Comparison of ENCODE assay signal across 8 mouse cellular contexts in the genomic region with DNA sequence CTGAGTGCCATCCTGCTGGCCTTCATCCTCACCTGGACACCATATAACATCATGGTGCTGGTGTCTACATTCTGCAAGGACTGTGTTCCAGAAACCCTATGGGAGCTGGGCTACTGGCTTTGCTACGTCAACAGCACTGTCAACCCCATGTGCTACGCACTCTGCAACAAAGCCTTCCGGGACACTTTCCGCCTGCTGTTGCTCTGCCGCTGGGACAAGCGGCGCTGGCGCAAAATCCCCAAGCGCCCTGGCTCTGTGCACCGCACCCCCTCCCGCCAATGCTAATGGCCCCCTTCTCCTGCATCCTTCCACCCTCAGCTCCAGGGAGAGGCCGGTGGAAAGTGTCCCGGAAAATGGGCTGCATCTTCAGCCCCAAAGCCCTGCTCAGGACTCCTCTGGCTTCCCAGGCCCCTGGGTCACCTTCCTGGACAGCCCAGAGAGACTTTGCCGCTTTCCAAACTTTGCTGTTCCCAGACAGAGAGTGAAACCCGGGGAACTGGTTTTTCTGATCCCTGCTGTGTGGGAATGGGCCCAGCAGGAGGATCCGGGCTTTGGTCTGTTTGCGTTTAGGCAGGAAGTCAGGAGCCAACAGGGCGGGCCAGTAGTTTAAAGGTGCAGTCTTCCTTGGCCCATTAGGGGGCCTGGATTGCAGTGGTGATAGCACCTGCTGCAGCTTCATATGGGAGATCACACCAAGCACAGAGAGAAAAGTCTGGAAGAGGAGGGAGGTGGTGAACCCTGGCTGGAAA. TPM values are rescaled to one million over a fixed set of nuclear protein-coding genes. Genes with fewer than 3 reads are reported as not detected.
DNase-seq lines count a peak whose midpoint lies in the region; ATAC-seq lines count a peak whose summit lies in the region.

No protein-coding gene starts in this region.

- no peak overlapping the region for H3K4me2 ChIP-seq in hindbrain, embryonic 16.5 days (ENCODE audit: low read length)

- peaks cover 6% of the 10 kb centered on the region; the same call in 1 of the 2 replicates for H3K27me3 ChIP-seq in hindbrain, embryonic 10.5 days (ENCODE audit: insufficient read depth, poor library complexity, severe bottlenecking)
- H3K27me3 ChIP-seq in hindbrain, embryonic 16.5 days (replicated peaks; ENCODE audit: control insufficient read depth, insufficient read depth, low read length) = no peaks in the 10 kb centered on the region

- H3K4me3 ChIP-seq in hindbrain, embryonic 10.5 days = no peak overlapping the region
- no peak overlapping the region for H3K4me3 ChIP-seq in hindbrain, embryonic 16.5 days (ENCODE audit: low read length)

- WGBS in hindbrain, embryonic 10.5 days = 24% methylated on average over 18 of the region's 18 CpGs
- WGBS in hindbrain, embryonic 16.5 days = 28% methylated on average over 18 of the region's 18 CpGs

- no peaks in the 10 kb centered on the region for H3K36me3 ChIP-seq in hindbrain, embryonic 10.5 days
- no peaks in the 10 kb centered on the region for H3K36me3 ChIP-seq in hindbrain, embryonic 16.5 days (ENCODE audit: control insufficient read depth, insufficient read depth, low read length)

- no peak overlapping the region for H3K9ac ChIP-seq in hindbrain, embryonic 16.5 days (ENCODE audit: low read depth, low read length)

- H3K9me3 ChIP-seq in hindbrain, embryonic 10.5 days = no peaks in the 10 kb centered on the region
- H3K9me3 ChIP-seq in hindbrain, embryonic 16.5 days (ENCODE audit: control insufficient read depth, low read length) = no peaks in the 10 kb centered on the region

- peaks cover 20% of the 10 kb centered on the region for H3K4me1 ChIP-seq in hindbrain, embryonic 10.5 days (replicated peaks)
- no peaks in the 10 kb centered on the region for H3K4me1 ChIP-seq in hindbrain, embryonic 16.5 days (ENCODE audit: control insufficient read depth, insufficient read depth, low read depth, low read length)

- peak overlapping the region; percentile 29 for H3K27ac ChIP-seq in hindbrain, embryonic 10.5 days
- no peak overlapping the region for H3K27ac ChIP-seq in hindbrain, embryonic 16.5 days (ENCODE audit: low read depth, low read length)

- DNase-seq in hindbrain, embryonic 10.5 days (ENCODE audit: low spot score) = no peak
- peak; percentile 80 for DNase-seq in gonadal fat pad, adult 2 months (ENCODE audit: low read depth)
- DNase-seq in kidney, postnatal 25 days = peak; percentile 39 to 68
- peak; percentile 58 to 65 for DNase-seq in lung, postnatal 4 days
- DNase-seq in adrenal gland, adult 18-20 months (ENCODE audit: low spot score in 2 of 2) = no peak
- no peak for DNase-seq in adrenal gland, adult (ENCODE audit: inconsistent age in 2 of 2, low spot score in 1 of 2)
- DNase-seq in cerebellum, adult 11 months = no peak

- no peak for ATAC-seq in hindbrain, embryonic 16.5 days

RNA-seq across cellular contexts. Expression of a gene that starts 15.6 kb away (rescaled TPM):
- polyA plus RNA-seq in hindbrain, embryonic 10.5 days (2016; fragmentation: Nextera tagmentation; extraction: Ambion mirVana) = 0.05 TPM in 2 replicates
- 0.66 and 0.72 TPM in 2 replicates for polyA plus RNA-seq in hindbrain, embryonic 16.5 days (2015; fragmentation: Nextera tagmentation; extraction: Ambion mirVana)
- polyA plus RNA-seq in gonadal fat pad, adult 2 months (2012; rRNA removed) = 0.12 and 0.25 TPM in 2 replicates
- total RNA-seq in adrenal gland, adult 18-20 months (2021) = 1 to 10 TPM in 1 of 2 experiments, under 1 TPM in 1; 0.60 to 1.5 TPM

RNA-seq across cellular contexts. Expression of a gene that starts 44.0 kb away (rescaled TPM):
- 128 and 146 TPM in 2 replicates for polyA plus RNA-seq in hindbrain, embryonic 10.5 days (2016; fragmentation: Nextera tagmentation; extraction: Ambion mirVana)
- 183 and 191 TPM in 2 replicates for polyA plus RNA-seq in hindbrain, embryonic 16.5 days (2015; fragmentation: Nextera tagmentation; extraction: Ambion mirVana)
- polyA plus RNA-seq in gonadal fat pad, adult 2 months (2012; rRNA removed) = 393 and 456 TPM in 2 replicates
- 100 to 1,000 TPM; 373 to 425 TPM for total RNA-seq in adrenal gland, adult 18-20 months (2021)

RNA-seq across cellular contexts. Expression of a gene that starts 56.4 kb away (rescaled TPM):
- 112 and 115 TPM in 2 replicates for polyA plus RNA-seq in hindbrain, embryonic 10.5 days (2016; fragmentation: Nextera tagmentation; extraction: Ambion mirVana)
- polyA plus RNA-seq in hindbrain, embryonic 16.5 days (2015; fragmentation: Nextera tagmentation; extraction: Ambion mirVana) = 89.6 and 92.0 TPM in 2 replicates
- polyA plus RNA-seq in gonadal fat pad, adult 2 months (2012; rRNA removed) = 30.1 and 32.2 TPM in 2 replicates
- 10 to 100 TPM; 62.4 to 66.2 TPM for total RNA-seq in adrenal gland, adult 18-20 months (2021)

Comparison
In these comparisons a context has a peak if more than half of its experiments do, and no peak if none do; other contexts are left out.
1. DNase-seq: peak in gonadal fat pad, adult 2 months (single experiment), kidney, postnatal 25 days (2 of 2) and lung, postnatal 4 days (2 of 2); none in hindbrain, embryonic 10.5 days (single experiment), adrenal gland, adult 18-20 months (0 of 2), adrenal gland, adult (0 of 2) and cerebellum, adult 11 months (single experiment).